Mouse (Mus musculus) G1E (cell line): ENCODE results near the gene Prkca. TPM values are rescaled to one million over a fixed set of nuclear protein-coding genes. Genes with fewer than 3 reads are reported as not detected.

Source experiments
- ATAC-seq: 2 replicates; pipeline ENCODE4 v1.8.0; 2016; ENCODE audit warnings: mild to moderate bottlenecking; ENCODE audit not compliant: insufficient number of reproducible peaks, poor library complexity, low FRiP score, severe bottlenecking; ENCODE audit errors: extremely low read depth
- DNase-seq: peaks from one replicate; pipeline ENCODE4 v3.0.0; 2012; ENCODE audit warnings: low spot score
- H3K27me3 ChIP-seq: 2 replicates; pipeline ENCODE4 v1.6.1; 2012; ENCODE audit warnings: mild to moderate bottlenecking, low read length, inconsistent platforms; ENCODE audit not compliant: insufficient read depth
- H3K36me3 ChIP-seq: replicated peaks from 2 replicates; pipeline ENCODE3; 2012; ENCODE audit warnings: mild to moderate bottlenecking, inconsistent platforms
- H3K4me1 ChIP-seq: 2 replicates; pipeline ENCODE4 v1.6.1; 2012; ENCODE audit warnings: low read depth, low read length, inconsistent platforms, mixed read lengths; ENCODE audit not compliant: insufficient read depth
- H3K4me3 ChIP-seq: 2 replicates; pipeline ENCODE4 v1.5.1; 2012; ENCODE audit warnings: low read depth, mild to moderate bottlenecking, inconsistent platforms, low read length, moderate library complexity, mixed read lengths
- H3K9me3 ChIP-seq: replicated peaks from 2 replicates; pipeline ENCODE4 v1.6.1; 2012; ENCODE audit warnings: inconsistent platforms
- CTCF ChIP-seq: IDR thresholded peaks from 2 replicates; pipeline ENCODE4 v1.5.1; 2012; ENCODE audit warnings: low read depth, low read length, inconsistent platforms, mixed read lengths
- GATA1 ChIP-seq: IDR thresholded peaks from 2 replicates; pipeline ENCODE4 v1.6.1; 2012; ENCODE audit warnings: borderline replicate concordance, low read length, inconsistent platforms, mixed read lengths
- GATA2 ChIP-seq: IDR thresholded peaks from 2 replicates; pipeline ENCODE4 v1.6.1; 2012; ENCODE audit warnings: low read depth, low read length, inconsistent platforms, borderline replicate concordance
- POLR2AphosphoS5 ChIP-seq: IDR thresholded peaks from 2 replicates; pipeline ENCODE4 v1.6.1; 2012; ENCODE audit warnings: low read depth, low read length, inconsistent platforms; ENCODE audit not compliant: insufficient replicate concordance
- TAL1 ChIP-seq: conservative IDR thresholded peaks from 2 replicates; pipeline ENCODE4 v1.6.1; 2012; ENCODE audit warnings: low read depth, low read length, inconsistent platforms, mixed read lengths
- polyA plus RNA-seq: library from polyadenylated mRNA; stranded (reverse); fragments of >175 nt; gene quantifications from 2 replicates; pipeline ENCODE4 v1.2.3, GENCODE M21; 2012
- total RNA-seq, 2 experiments: library from RNA; stranded (forward) in 1 of 2; stranded (reverse) in 1 of 2; fragments of 200-1000 nt in 1 of 2; fragments of >200 nt in 1 of 2; fragmentation: Nextera tagmentation in 1 of 2; gene quantifications; 2 replicates each; pipeline ENCODE4 v1.2.3; 2014 to 2017

Prkca gene
- total and polyA plus RNA-seq, 3 experiments = 0.11 TPM; not detected in 2

- ATAC-seq (no peak), DNase-seq (no peak)
- no peak for TF ChIP-seq GATA2
- TF ChIP-seq POLR2AphosphoS5 = no peak
- TF ChIP-seq TAL1 = no peak
- TF ChIP-seq CTCF = no peak
- TF ChIP-seq GATA1 = no peak
- H3K9me3 ChIP-seq = peaks cover 70% of the 10 kb centered on the region
- H3K36me3 ChIP-seq = no peaks in the 10 kb centered on the region
- H3K4me1 ChIP-seq = no peaks in the 10 kb centered on the region
- H3K27me3 ChIP-seq = no peaks in the 10 kb centered on the region
- no peak overlapping the region for H3K4me3 ChIP-seq
Observed at GRCm38 (mm10) chr11:107913317-107913716, 430.4 kb downstream of the Prkca start.

GRCm38 (mm10) chr11:107905364-107905763 is 438.4 kb downstream of the Prkca start:
- Histone ChIP-seq H3K9me3 (peaks cover 44% of the 10 kb centered on the region), H3K36me3 (no peaks in the 10 kb centered on the region), H3K27me3 (no peaks in the 10 kb centered on the region), H3K4me1 (no peaks in the 10 kb centered on the region), H3K4me3 (no peak overlapping the region)
- ATAC-seq = no peak
- no peak for TF ChIP-seq CTCF
- TF ChIP-seq POLR2AphosphoS5 = no peak
- TF ChIP-seq TAL1 = no peak
- TF ChIP-seq GATA2 = no peak
- TF ChIP-seq GATA1 = no peak
- no peak for DNase-seq

- no peak overlapping the region for H3K4me3 ChIP-seq
- ATAC-seq (no peak), DNase-seq (no peak)
- no peaks in the 10 kb centered on the region for H3K4me1 ChIP-seq
- peaks cover 34% of the 10 kb centered on the region for H3K9me3 ChIP-seq
- TF ChIP-seq GATA1 (no peak), CTCF (no peak), GATA2 (no peak), POLR2AphosphoS5 (no peak)
- H3K27me3 ChIP-seq = no peaks in the 10 kb centered on the region
- no peaks in the 10 kb centered on the region for H3K36me3 ChIP-seq
Observed at GRCm38 (mm10) chr11:107903966-107904605, 439.6 kb downstream of the Prkca start.

GRCm38 (mm10) chr11:107900470-107900869 is 443.3 kb downstream of the Prkca start:
- ATAC-seq = no peak

GRCm38 (mm10) chr11:107898698-107899097 is 445.0 kb downstream of the Prkca start:
- no peaks in the 10 kb centered on the region for H3K27me3 ChIP-seq
- H3K9me3 ChIP-seq = peaks cover 22% of the 10 kb centered on the region
- no peaks in the 10 kb centered on the region for H3K36me3 ChIP-seq
- no peaks in the 10 kb centered on the region for H3K4me1 ChIP-seq
- no peak overlapping the region for H3K4me3 ChIP-seq
- TF ChIP-seq CTCF (no peak), GATA1 (no peak), GATA2 (no peak), POLR2AphosphoS5 (no peak)
- DNase-seq (no peak), ATAC-seq (no peak)

More at GRCm38 (mm10) chr11:107900470-107900869, 443.3 kb downstream of the Prkca start:
- Histone ChIP-seq H3K9me3 (peaks cover 26% of the 10 kb centered on the region), H3K4me3 (no peak overlapping the region), H3K27me3 (no peaks in the 10 kb centered on the region), H3K4me1 (no peaks in the 10 kb centered on the region), H3K36me3 (no peaks in the 10 kb centered on the region)
- no peak for TF ChIP-seq GATA1
- TF ChIP-seq TAL1 = no peak
- no peak for DNase-seq

GRCm38 (mm10) chr11:107895635-107896034 is 448.1 kb downstream of the Prkca start:
- no peaks in the 10 kb centered on the region for H3K4me1 ChIP-seq
- H3K9me3 ChIP-seq = peaks cover 26% of the 10 kb centered on the region
- no peaks in the 10 kb centered on the region for H3K27me3 ChIP-seq
- H3K4me3 ChIP-seq = no peak overlapping the region
- no peak for ATAC-seq
- no peak for DNase-seq
- H3K36me3 ChIP-seq = no peaks in the 10 kb centered on the region
- no peak for TF ChIP-seq TAL1

- Histone ChIP-seq H3K27me3 (no peaks in the 10 kb centered on the region), H3K4me3 (no peak overlapping the region), H3K4me1 (no peaks in the 10 kb centered on the region), H3K36me3 (no peaks in the 10 kb centered on the region), H3K9me3 (peaks cover 16% of the 10 kb centered on the region)
- ATAC-seq = no peak
- DNase-seq = no peak
- no peak for TF ChIP-seq POLR2AphosphoS5
- no peak for TF ChIP-seq CTCF
- no peak for TF ChIP-seq TAL1
- TF ChIP-seq GATA2 = no peak
- TF ChIP-seq GATA1 = no peak
Observed at GRCm38 (mm10) chr11:107891377-107891776, 452.4 kb downstream of the Prkca start.
